Mouse (Mus musculus): ENCODE results near the gene Pkig. TPM values are rescaled to one million over a fixed set of nuclear protein-coding genes. Genes with fewer than 3 reads are reported as not detected.
"Not testable (repeated sequence)": the region's sequence is repeated elsewhere in the genome, so short reads cannot be mapped to it uniquely, and the experiment has no call there.

Pkig gene
- polyA plus RNA-seq, 1 experiment: 73.9 TPM

DNA sequence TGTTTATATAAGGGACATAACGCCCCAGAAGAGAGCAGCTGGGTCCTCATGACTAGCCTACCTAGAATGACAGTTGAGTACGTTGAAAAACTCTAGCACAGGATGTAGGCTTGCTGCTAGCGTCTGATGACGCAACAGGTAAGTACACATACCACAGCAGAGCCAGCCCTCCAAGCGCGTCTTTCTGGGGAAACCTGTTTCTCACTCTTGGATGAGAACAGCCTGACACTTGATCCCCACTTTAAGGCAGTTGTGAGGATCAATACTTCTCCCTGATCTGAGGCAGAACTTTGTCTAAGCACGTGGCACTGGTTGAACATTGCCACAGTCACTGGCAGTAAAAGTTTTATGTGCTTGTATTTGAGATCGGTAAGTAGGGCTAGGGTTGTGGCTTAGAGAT lies 37.7 kb upstream of the Pkig start:
- no peak for TF ChIP-seq POLR2A (IDR thresholded peaks at IDR 0.05; ENCODE audit: borderline replicate concordance, extremely low read depth, insufficient read depth, insufficient read length, poor library complexity, severe bottlenecking)
- TF ChIP-seq CTCF (IDR thresholded peaks at IDR 0.05; ENCODE audit: borderline replicate concordance, extremely low read depth, insufficient read depth, insufficient read length): no peak
- DNase-seq (ENCODE audit: low read depth): no peak

GRCm38 (mm10) chr2:163621401-163621800 lies 36.8 kb upstream of the Pkig start:
- DNase-seq (ENCODE audit: low read depth): not testable (repeated sequence)

GRCm38 (mm10) chr2:163631223-163631622 lies 27.0 kb upstream of the Pkig start:
- no peak for DNase-seq (ENCODE audit: low read depth)
- TF ChIP-seq POLR2A (IDR thresholded peaks at IDR 0.05; ENCODE audit: borderline replicate concordance, extremely low read depth, insufficient read depth, insufficient read length, poor library complexity, severe bottlenecking) (no peak), CTCF (IDR thresholded peaks at IDR 0.05; ENCODE audit: borderline replicate concordance, extremely low read depth, insufficient read depth, insufficient read length) (no peak)

DNA sequence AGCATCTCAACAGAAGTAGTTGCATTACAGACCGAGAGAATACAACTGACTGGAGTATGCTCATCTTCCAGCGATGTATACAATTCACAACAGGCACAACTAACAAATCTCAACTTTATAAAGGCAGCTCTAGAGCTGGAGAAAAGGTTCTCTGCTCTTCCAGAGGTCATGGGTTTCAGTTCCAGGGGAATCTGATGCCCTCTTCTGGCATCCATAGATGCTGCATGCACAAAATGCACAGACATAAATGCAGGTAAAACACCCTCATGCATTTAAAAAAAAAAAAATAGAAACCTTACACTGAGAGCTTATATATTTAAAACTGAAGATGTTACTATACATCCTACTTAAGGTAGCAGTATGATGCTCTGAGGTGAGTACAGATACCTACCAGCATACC lies 26.5 kb upstream of the Pkig start:
- no peak for TF ChIP-seq CTCF (IDR thresholded peaks at IDR 0.05; ENCODE audit: borderline replicate concordance, extremely low read depth, insufficient read depth, insufficient read length)
- TF ChIP-seq POLR2A (IDR thresholded peaks at IDR 0.05; ENCODE audit: borderline replicate concordance, extremely low read depth, insufficient read depth, insufficient read length, poor library complexity, severe bottlenecking): no peak
- DNase-seq (ENCODE audit: low read depth): no peak

GRCm38 (mm10) chr2:163634211-163634610 lies 24.0 kb upstream of the Pkig start:
- DNase-seq (ENCODE audit: low read depth): no peak
- TF ChIP-seq CTCF (IDR thresholded peaks at IDR 0.05; ENCODE audit: borderline replicate concordance, extremely low read depth, insufficient read depth, insufficient read length) (no peak), POLR2A (IDR thresholded peaks at IDR 0.05; ENCODE audit: borderline replicate concordance, extremely low read depth, insufficient read depth, insufficient read length, poor library complexity, severe bottlenecking) (no peak)

- TF ChIP-seq POLR2A (IDR thresholded peaks at IDR 0.05; ENCODE audit: borderline replicate concordance, extremely low read depth, insufficient read depth, insufficient read length, poor library complexity, severe bottlenecking): no peak
- no peak for TF ChIP-seq CTCF (IDR thresholded peaks at IDR 0.05; ENCODE audit: borderline replicate concordance, extremely low read depth, insufficient read depth, insufficient read length)
- no peak for DNase-seq (ENCODE audit: low read depth)
These were observed 22.1 kb upstream of the Pkig start for GRCm38 (mm10) chr2:163636057-163636456.

- no peak for DNase-seq (ENCODE audit: low read depth)
These were observed 20.4 kb upstream of the Pkig start for GRCm38 (mm10) chr2:163637655-163638266.

DNA sequence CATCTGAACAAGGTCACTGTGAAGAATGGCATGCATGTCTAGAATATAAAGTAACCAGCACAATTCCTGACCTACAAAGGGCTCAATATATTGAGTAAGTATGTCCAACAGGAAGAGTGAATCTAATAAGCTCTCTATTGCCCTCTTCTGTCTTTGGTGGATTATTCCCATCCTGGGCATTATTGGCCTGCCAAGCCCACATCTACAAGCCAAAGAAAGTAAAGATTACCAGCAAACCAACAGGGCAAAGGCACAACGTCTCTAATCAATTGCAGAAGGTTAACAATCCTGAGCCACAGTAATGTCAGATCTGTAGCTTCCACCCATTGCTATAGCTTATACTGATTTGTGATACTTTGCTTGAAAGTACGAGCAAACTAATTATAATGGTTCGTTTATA lies 17.7 kb upstream of the Pkig start:
- no peak for TF ChIP-seq POLR2A (IDR thresholded peaks at IDR 0.05; ENCODE audit: borderline replicate concordance, extremely low read depth, insufficient read depth, insufficient read length, poor library complexity, severe bottlenecking)
- TF ChIP-seq CTCF (IDR thresholded peaks at IDR 0.05; ENCODE audit: borderline replicate concordance, extremely low read depth, insufficient read depth, insufficient read length): no peak
- no peak for DNase-seq (ENCODE audit: low read depth)

More at GRCm38 (mm10) chr2:163637655-163638266, 20.4 kb upstream of the Pkig start:
- no peak for TF ChIP-seq POLR2A (IDR thresholded peaks at IDR 0.05; ENCODE audit: borderline replicate concordance, extremely low read depth, insufficient read depth, insufficient read length, poor library complexity, severe bottlenecking)
- no peak for TF ChIP-seq CTCF (IDR thresholded peaks at IDR 0.05; ENCODE audit: borderline replicate concordance, extremely low read depth, insufficient read depth, insufficient read length)

GRCm38 (mm10) chr2:163641681-163642080 lies 16.5 kb upstream of the Pkig start:
- peak; percentile 22 for DNase-seq (ENCODE audit: low read depth)
- no peak for TF ChIP-seq CTCF (IDR thresholded peaks at IDR 0.05; ENCODE audit: borderline replicate concordance, extremely low read depth, insufficient read depth, insufficient read length)
- TF ChIP-seq POLR2A (IDR thresholded peaks at IDR 0.05; ENCODE audit: borderline replicate concordance, extremely low read depth, insufficient read depth, insufficient read length, poor library complexity, severe bottlenecking): no peak

DNA sequence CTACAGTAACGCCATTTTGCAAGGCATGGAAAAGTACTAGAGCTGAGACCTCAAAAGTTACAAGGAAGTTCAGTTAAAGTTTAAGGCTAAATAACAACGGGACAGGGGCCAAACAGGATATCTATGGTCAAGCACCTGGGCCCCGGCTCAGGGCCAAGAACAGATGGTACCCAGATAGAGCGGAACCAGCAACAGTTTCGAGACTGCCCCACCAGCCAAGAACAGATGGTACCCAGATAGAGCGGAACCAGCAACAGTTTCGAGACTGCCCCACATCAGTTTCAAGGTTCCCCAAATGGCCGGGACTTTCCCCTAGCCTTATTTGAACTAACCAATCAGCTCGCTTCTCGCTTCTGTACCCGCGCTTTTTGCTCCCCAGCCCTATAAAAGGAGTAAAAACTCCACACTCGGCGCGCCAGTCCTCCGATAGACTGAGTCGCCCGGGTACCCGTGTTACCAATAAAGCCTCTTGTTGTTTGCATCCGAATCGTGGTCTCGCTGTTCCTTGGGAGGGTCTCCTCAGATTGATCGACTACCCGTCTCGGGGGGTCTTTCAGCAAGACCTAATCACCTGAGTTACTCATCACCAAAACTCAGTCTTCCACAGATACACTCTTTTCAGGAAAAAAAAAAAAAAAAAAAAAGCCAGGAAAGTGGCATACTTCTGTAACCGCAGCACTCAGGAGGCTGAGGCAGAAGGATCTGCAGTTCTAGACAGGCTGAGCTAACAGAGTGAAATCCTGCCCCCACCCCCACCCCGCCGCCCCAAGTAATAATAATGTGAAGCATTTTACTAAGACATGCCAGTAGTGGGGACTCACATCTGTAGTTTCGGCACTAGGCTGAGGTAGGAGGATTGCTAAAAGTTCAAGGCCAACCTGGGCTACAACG lies 15.3 kb upstream of the Pkig start:
- TF ChIP-seq CTCF (IDR thresholded peaks at IDR 0.05; ENCODE audit: borderline replicate concordance, extremely low read depth, insufficient read depth, insufficient read length) (no peak), POLR2A (IDR thresholded peaks at IDR 0.05; ENCODE audit: borderline replicate concordance, extremely low read depth, insufficient read depth, insufficient read length, poor library complexity, severe bottlenecking) (no peak)
- no peak for DNase-seq (ENCODE audit: low read depth)

DNA sequence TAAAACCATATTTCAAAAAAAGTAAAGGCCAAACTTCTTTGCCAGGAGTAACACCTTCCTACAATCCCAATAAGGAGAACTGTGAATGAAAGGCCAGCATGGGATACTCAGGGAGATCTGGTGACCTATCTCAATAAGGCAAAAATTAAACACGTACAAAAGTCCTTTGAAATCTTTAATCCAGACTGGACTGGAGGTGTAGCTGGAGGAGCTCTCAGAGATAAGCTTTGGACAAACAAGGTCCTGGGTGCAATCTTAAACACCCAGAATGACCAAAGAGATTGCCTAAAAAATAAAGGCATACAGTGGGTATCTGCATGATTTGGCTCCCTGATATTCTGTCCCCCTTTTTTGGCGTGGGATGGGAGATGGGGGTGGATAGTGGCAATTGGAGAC lies 14.6 kb upstream of the Pkig start:
- no peak for DNase-seq (ENCODE audit: low read depth)
- TF ChIP-seq POLR2A (IDR thresholded peaks at IDR 0.05; ENCODE audit: borderline replicate concordance, extremely low read depth, insufficient read depth, insufficient read length, poor library complexity, severe bottlenecking): no peak
- TF ChIP-seq CTCF (IDR thresholded peaks at IDR 0.05; ENCODE audit: borderline replicate concordance, extremely low read depth, insufficient read depth, insufficient read length): no peak

DNA sequence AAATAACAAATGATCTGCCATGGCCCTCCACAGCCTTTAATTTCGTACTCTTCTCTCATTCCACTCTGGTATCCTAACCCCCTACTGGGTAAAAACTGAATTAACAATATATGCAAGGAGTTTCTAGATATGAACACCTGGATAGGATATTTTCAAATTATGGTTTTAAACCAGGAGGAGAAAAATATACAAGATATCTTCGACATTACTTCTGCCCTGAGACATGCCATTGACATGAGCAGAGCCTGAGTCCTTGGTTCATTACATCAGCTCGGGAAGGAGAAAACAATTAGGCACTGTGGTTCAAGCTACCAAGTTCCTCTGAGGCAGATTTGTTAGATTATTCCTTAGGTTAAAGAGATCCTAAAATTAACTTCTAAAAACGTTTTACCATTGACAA lies 14.1 kb upstream of the Pkig start:
- TF ChIP-seq CTCF (IDR thresholded peaks at IDR 0.05; ENCODE audit: borderline replicate concordance, extremely low read depth, insufficient read depth, insufficient read length): no peak
- no peak for TF ChIP-seq POLR2A (IDR thresholded peaks at IDR 0.05; ENCODE audit: borderline replicate concordance, extremely low read depth, insufficient read depth, insufficient read length, poor library complexity, severe bottlenecking)
- DNase-seq (ENCODE audit: low read depth): peak; percentile 52
